Mouse (Mus musculus) lung, postnatal 0 days (tissue): Measurements from ENCODE around the gene Scfd2.

Experiments
- CTCF ChIP-seq: IDR thresholded peaks from 2 replicates; pipeline ENCODE4 v1.5.1; 2016; ENCODE audit warnings: antibody characterized with exemption, mild to moderate bottlenecking
- EP300 ChIP-seq: IDR thresholded peaks from 2 replicates; pipeline ENCODE4 v1.6.1; 2016; ENCODE audit warnings: antibody characterized with exemption, mild to moderate bottlenecking, control low read depth

DNA sequence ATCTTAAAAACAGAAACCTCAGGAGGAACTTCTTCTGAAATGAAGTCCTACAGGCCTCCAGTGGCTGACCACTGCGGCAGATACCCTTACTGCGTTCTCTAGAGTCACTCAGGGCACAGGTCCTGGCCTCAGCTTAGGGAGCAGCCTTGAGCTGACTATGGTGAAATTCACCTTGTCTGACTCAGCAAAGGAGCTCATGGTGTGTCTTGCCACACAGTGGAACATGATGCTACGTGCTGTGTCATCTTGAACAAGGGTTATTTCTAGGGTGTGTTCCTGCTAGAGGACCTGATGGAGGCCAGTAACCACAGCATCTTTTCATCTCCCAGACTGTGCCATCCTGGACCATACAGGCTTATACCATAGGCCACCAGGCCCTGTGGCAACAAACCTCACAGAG lies 60.7 kb downstream of the Scfd2 start:
- TF ChIP-seq CTCF (no peak), EP300 (no peak)
